Mouse (Mus musculus) midbrain, embryonic 10.5 days (tissue): ENCODE data around the gene Cited2. TPM values are rescaled to one million over a fixed set of nuclear protein-coding genes. Genes with fewer than 3 reads are reported as not detected.

Source experiments
- DNase-seq: peaks from one replicate; pipeline ENCODE4 v3.0.0-alpha.2; 2017; ENCODE audit warnings: low spot score
- H3K27ac ChIP-seq: fragments of 300-500 bp; sonication (generic); replicated peaks from 2 replicates; pipeline ENCODE4 v1.5.1; 2016; ENCODE audit warnings: mild to moderate bottlenecking
- H3K27me3 ChIP-seq: fragments of 300-500 bp; sonication (generic); 2 replicates; pipeline ENCODE4 v1.6.1; 2016; ENCODE audit warnings: low read depth, mild to moderate bottlenecking; ENCODE audit not compliant: poor library complexity, severe bottlenecking
- H3K36me3 ChIP-seq: fragments of 300-500 bp; sonication (generic); 2 replicates; pipeline ENCODE4 v1.6.1; 2016; ENCODE audit warnings: mild to moderate bottlenecking, moderate library complexity
- H3K4me1 ChIP-seq: fragments of 300-500 bp; sonication (generic); 2 replicates; pipeline ENCODE4 v1.6.1; 2016
- H3K4me3 ChIP-seq: fragments of 300-500 bp; sonication (generic); 2 replicates; pipeline ENCODE4 v1.5.1; 2016; ENCODE audit warnings: mild to moderate bottlenecking, moderate library complexity
- H3K9me3 ChIP-seq: fragments of 300-500 bp; sonication (generic); replicated peaks from 2 replicates; pipeline ENCODE4 v1.6.1; 2016; ENCODE audit warnings: mild to moderate bottlenecking
- WGBS: fragments of 180-500 bp; shearing (Covaris S2); methylation state at CpG from one replicate; pipeline ENCODE4 v1.1.7; 2016; 5-methylcytosine and 5-hydroxymethylcytosine counted together
- polyA plus RNA-seq: library from polyadenylated mRNA; unstranded; fragments of >200 nt; fragmentation: Nextera tagmentation; extraction: Ambion mirVana; gene quantifications from 2 replicates; pipeline ENCODE4 v1.2.1, GENCODE M21; 2016

Gene Cited2
- polyA plus RNA-seq: 59.6 and 60.1 TPM in 2 replicates

GRCm38 (mm10) chr10:17722653-17723410, at the start of gene Cited2:
TSS of gene Cited2 (plus strand) at chr10:17723218.
- H3K27me3 ChIP-seq: no peaks in the 10 kb centered on the region
- under 1% methylated on average over 55 of the region's 55 CpGs for WGBS

GRCm38 (mm10) chr10:17674454-17674853, 48.6 kb upstream of the Cited2 start:
- Histone ChIP-seq H3K4me3 (no peak overlapping the region), H3K27ac (no peak overlapping the region), H3K27me3 (no peaks in the 10 kb centered on the region), H3K9me3 (no peaks in the 10 kb centered on the region), H3K4me1 (0 out of 2 replicates have a peak, but pooled peaks cover 5% of the 10 kb centered on the region), H3K36me3 (no peaks in the 10 kb centered on the region)
- no peak for DNase-seq
- WGBS: 88% methylated on average over 5 of the region's 5 CpGs

More at GRCm38 (mm10) chr10:17722653-17723410, at the start of gene Cited2:
- peaks cover 20% of the 10 kb centered on the region for H3K36me3 ChIP-seq
- H3K9me3 ChIP-seq: no peaks in the 10 kb centered on the region
- peak within 1 kb of the TSS; percentile 99 for H3K27ac ChIP-seq
- peak; percentile 97 for DNase-seq
- H3K4me1 ChIP-seq: peaks cover 44% of the 10 kb centered on the region
- peak within 1 kb of the TSS; percentile 98 for H3K4me3 ChIP-seq

GRCm38 (mm10) chr10:17674869-17675268, 48.1 kb upstream of the Cited2 start:
- 90% methylated on average over 2 of the region's 2 CpGs for WGBS
- Histone ChIP-seq H3K36me3 (no peaks in the 10 kb centered on the region), H3K9me3 (no peaks in the 10 kb centered on the region), H3K4me1 (0 out of 2 replicates have a peak, but pooled peaks cover 5% of the 10 kb centered on the region), H3K27me3 (no peaks in the 10 kb centered on the region), H3K4me3 (no peak overlapping the region), H3K27ac (no peak overlapping the region)
- no peak for DNase-seq

- Histone ChIP-seq H3K36me3 (no peaks in the 10 kb centered on the region), H3K4me1 (0 out of 2 replicates have a peak, but pooled peaks cover 5% of the 10 kb centered on the region), H3K27me3 (no peaks in the 10 kb centered on the region), H3K9me3 (no peaks in the 10 kb centered on the region), H3K4me3 (no peak overlapping the region), H3K27ac (no peak overlapping the region)
- 83% methylated on average over 3 of the region's 3 CpGs for WGBS
- DNase-seq: no peak
These were observed 46.6 kb upstream of the Cited2 start for GRCm38 (mm10) chr10:17676464-17676863.

- DNase-seq: no peak
- H3K27ac ChIP-seq: no peak overlapping the region
- 86% methylated on average over 4 of the region's 4 CpGs for WGBS
- H3K9me3 ChIP-seq: no peaks in the 10 kb centered on the region
- 0 out of 2 replicates have a peak, but pooled peaks cover 5% of the 10 kb centered on the region for H3K4me1 ChIP-seq
- no peak overlapping the region for H3K4me3 ChIP-seq
- no peaks in the 10 kb centered on the region for H3K36me3 ChIP-seq
- no peaks in the 10 kb centered on the region for H3K27me3 ChIP-seq
These were observed 45.7 kb upstream of the Cited2 start for GRCm38 (mm10) chr10:17677308-17677707.

- no peaks in the 10 kb centered on the region for H3K36me3 ChIP-seq
- no peak overlapping the region for H3K27ac ChIP-seq
- H3K9me3 ChIP-seq: no peaks in the 10 kb centered on the region
- H3K27me3 ChIP-seq: no peaks in the 10 kb centered on the region
- DNase-seq: no peak
- H3K4me1 ChIP-seq: 0 out of 2 replicates have a peak, but pooled peaks cover 5% of the 10 kb centered on the region
- WGBS: 72% methylated on average over 8 of the region's 8 CpGs
- no peak overlapping the region for H3K4me3 ChIP-seq
These were observed 42.3 kb upstream of the Cited2 start for GRCm38 (mm10) chr10:17680432-17681382.

- Histone ChIP-seq H3K27me3 (no peaks in the 10 kb centered on the region), H3K36me3 (no peaks in the 10 kb centered on the region), H3K27ac (no peak overlapping the region), H3K4me1 (0 out of 2 replicates have a peak, but pooled peaks cover 5% of the 10 kb centered on the region), H3K4me3 (no peak overlapping the region), H3K9me3 (no peaks in the 10 kb centered on the region)
- WGBS: 89% methylated on average over 2 of the region's 2 CpGs
- DNase-seq: no peak
These were observed 41.6 kb upstream of the Cited2 start for GRCm38 (mm10) chr10:17681386-17681785.

GRCm38 (mm10) chr10:17683852-17684428, 39.1 kb upstream of the Cited2 start:
- no peak for DNase-seq

GRCm38 (mm10) chr10:17689806-17690205, 33.2 kb upstream of the Cited2 start:
- no peak for DNase-seq
- Histone ChIP-seq H3K9me3 (no peaks in the 10 kb centered on the region), H3K4me3 (no peak overlapping the region), H3K36me3 (no peaks in the 10 kb centered on the region), H3K4me1 (no peaks in the 10 kb centered on the region), H3K27me3 (no peaks in the 10 kb centered on the region), H3K27ac (no peak overlapping the region)
- WGBS: 80% methylated on average over 4 of the region's 4 CpGs

More at GRCm38 (mm10) chr10:17683852-17684428, 39.1 kb upstream of the Cited2 start:
- no peaks in the 10 kb centered on the region for H3K36me3 ChIP-seq
- H3K27ac ChIP-seq: no peak overlapping the region
- no peak overlapping the region for H3K4me3 ChIP-seq
- H3K27me3 ChIP-seq: no peaks in the 10 kb centered on the region
- no peaks in the 10 kb centered on the region for H3K9me3 ChIP-seq
- 69% methylated on average over 6 of the region's 6 CpGs for WGBS
- H3K4me1 ChIP-seq: no peaks in the 10 kb centered on the region

GRCm38 (mm10) chr10:17691709-17692108, 31.3 kb upstream of the Cited2 start:
- 75% methylated on average over 1 of the region's 1 CpGs for WGBS
- DNase-seq: no peak
- Histone ChIP-seq H3K27ac (no peak overlapping the region), H3K4me3 (no peak overlapping the region), H3K9me3 (no peaks in the 10 kb centered on the region), H3K4me1 (no peaks in the 10 kb centered on the region), H3K27me3 (no peaks in the 10 kb centered on the region), H3K36me3 (no peaks in the 10 kb centered on the region)

GRCm38 (mm10) chr10:17695801-17696200, 27.2 kb upstream of the Cited2 start:
- Histone ChIP-seq H3K27me3 (no peaks in the 10 kb centered on the region), H3K9me3 (no peaks in the 10 kb centered on the region), H3K4me3 (no peak overlapping the region), H3K4me1 (no peaks in the 10 kb centered on the region), H3K36me3 (no peaks in the 10 kb centered on the region), H3K27ac (no peak overlapping the region)
- 83% methylated on average over 3 of the region's 3 CpGs for WGBS
- no peak for DNase-seq
